ENCODE assay signal across 10 mouse cellular contexts in the genomic region with DNA sequence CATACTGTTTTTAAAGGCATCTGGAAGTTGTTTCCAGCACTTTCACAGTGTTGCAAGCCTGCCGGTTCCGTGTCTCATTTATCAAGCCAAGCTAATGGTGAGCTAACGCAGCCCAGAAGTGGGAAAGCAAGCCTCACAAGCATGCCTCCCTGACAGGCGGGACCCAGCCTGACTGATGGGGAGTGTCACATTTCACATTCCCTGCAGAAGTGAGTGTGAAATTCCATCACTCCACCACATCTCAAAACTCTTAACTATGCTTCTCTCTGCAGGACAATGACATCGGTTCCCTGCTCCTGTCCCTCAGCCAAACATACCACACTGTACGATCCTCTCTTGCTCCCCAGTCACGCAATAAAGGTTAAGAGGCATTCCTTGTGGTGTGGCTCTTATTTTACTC. TPM values are rescaled to one million over a fixed set of nuclear protein-coding genes. Genes with fewer than 3 reads are reported as not detected.
DNase-seq lines count a peak whose midpoint lies in the region; ATAC-seq and TF ChIP-seq lines count a peak whose summit lies in the region.
"Had no signal": no experiment of that assay in that cellular context is flagged by ENCODE, and none has a peak within 500 bp of the region (broad histone marks: within the 10 kb centered on the region; RNA-seq: fewer than 3 reads in every experiment).

No protein-coding gene starts in this region.

- H3K9ac ChIP-seq in heart, embryonic 13.5 days, result peak overlapping the region; percentile 66

- no peak for TF ChIP-seq CTCF in C2C12 (IDR thresholded peaks at IDR 0.05; ENCODE audit: control insufficient read depth, insufficient read depth, insufficient read length)

- 3% methylated on average over 7 of the region's 7 CpGs for WGBS in heart, embryonic 13.5 days

- peak overlapping the region; percentile 62 for H3K4me2 ChIP-seq in heart, embryonic 13.5 days

- no peaks in the 10 kb centered on the region for H3K27me3 ChIP-seq in C2C12 (ENCODE audit: control insufficient read depth, insufficient read depth, insufficient read length)
- no peaks in the 10 kb centered on the region for H3K27me3 ChIP-seq in heart, embryonic 13.5 days (replicated peaks)

- H3K36me3 ChIP-seq in C2C12 (ENCODE audit: control insufficient read depth, insufficient read depth), result no peaks in the 10 kb centered on the region
- no peaks in the 10 kb centered on the region for H3K36me3 ChIP-seq in heart, embryonic 13.5 days

- peak overlapping the region; percentile 92 for H3K27ac ChIP-seq in heart, embryonic 13.5 days (replicated peaks)

- H3K79me2 ChIP-seq in C2C12 (ENCODE audit: control insufficient read depth, insufficient read depth), result no peaks in the 10 kb centered on the region

- peaks cover 60% of the 10 kb centered on the region for H3K4me1 ChIP-seq in heart, embryonic 13.5 days

- no peaks in the 10 kb centered on the region for H3K79me3 ChIP-seq in C2C12 (ENCODE audit: low read depth)

- no peaks in the 10 kb centered on the region for H3K9me3 ChIP-seq in heart, embryonic 13.5 days

- DNase-seq in adipocyte (ENCODE audit: low spot score), result peak; percentile 54
- DNase-seq in lung, adult 18-20 months, result peak; percentile 21 to 52
- no peak for DNase-seq in adrenal gland, postnatal 36 days
- no peak for DNase-seq in layer of hippocampus, postnatal 25 days (ENCODE audit: extremely low spot score in 1 of 2, low spot score in 1 of 2)
- DNase-seq in urinary bladder, adult 18-20 months (ENCODE audit: low spot score in 2 of 2), result no peak
- DNase-seq in cerebellum, postnatal 4 days (ENCODE audit: low spot score in 2 of 2), result no peak
- DNase-seq: liver had no signal

- H3K4me3 ChIP-seq in C2C12 (ENCODE audit: insufficient read depth, poor library complexity, severe bottlenecking), result no peak overlapping the region
- peak overlapping the region; percentile 30 for H3K4me3 ChIP-seq in heart, embryonic 13.5 days

- H3ac ChIP-seq in C2C12 (ENCODE audit: control insufficient read depth, insufficient read length, low read depth), result no peak overlapping the region

- ATAC-seq in heart, embryonic 13.5 days (ENCODE audit: extremely low read depth, insufficient number of reproducible peaks, low FRiP score, low TSS enrichment), result peak; percentile 75; the same call in 1 of the 2 replicates

TF ChIP-seq in C2C12, 6 proteins besides CTCF, POLR2A, EP300 and RAD21:
- TF ChIP-seq MYOD1 (IDR thresholded peaks at IDR 0.05; ENCODE audit: control insufficient read depth, insufficient read length, low read depth), result no peak
- no peak for TF ChIP-seq MYOG (IDR thresholded peaks at IDR 0.05; ENCODE audit: control insufficient read depth, extremely low read depth, insufficient read length)
- TF ChIP-seq USF1 (IDR thresholded peaks at IDR 0.05; ENCODE audit: low read depth), result no peak
- no peak for TF ChIP-seq FOSL1 (IDR thresholded peaks at IDR 0.05; ENCODE audit: insufficient read depth, low read length, poor library complexity, severe bottlenecking)
- peak; percentile 18 for TF ChIP-seq MAX (IDR thresholded peaks at IDR 0.05)
- no peak for TF ChIP-seq CEBPB (IDR thresholded peaks at IDR 0.05; ENCODE audit: low read depth)

RNA-seq across cellular contexts. Expression of gene Fig4, which starts 10.0 kb away (rescaled TPM):
- polyA plus RNA-seq in C2C12 (2012; fragmentation: generic; extraction: Trizol), result 7.8 TPM
- polyA plus RNA-seq in heart, embryonic 13.5 days (2015; fragmentation: Nextera tagmentation; extraction: Ambion mirVana), result 44.0 and 47.2 TPM in 2 replicates
- total RNA-seq in adrenal gland, postnatal 36 days (2021), result 10 to 100 TPM; 16.5 to 21.9 TPM
- 10 to 100 TPM; 34.2 to 35.5 TPM for total RNA-seq in layer of hippocampus, postnatal 25 days (2021)

RNA-seq across cellular contexts. Expression of gene Ak9, which starts 10.8 kb away (rescaled TPM):
- polyA plus RNA-seq in C2C12 (2012; fragmentation: generic; extraction: Trizol), result not detected
- 0.27 and 0.28 TPM in 2 replicates for polyA plus RNA-seq in heart, embryonic 13.5 days (2015; fragmentation: Nextera tagmentation; extraction: Ambion mirVana)
- total RNA-seq in adrenal gland, postnatal 36 days (2021), result not detected
- under 1 TPM; 0.17 to 0.23 TPM for total RNA-seq in layer of hippocampus, postnatal 25 days (2021)
- total RNA-seq: neutrophil, adult 5-6 weeks had no signal

Comparison
In these comparisons a context has a peak if more than half of its experiments do, and no peak if none do; other contexts are left out.
1. DNase-seq: peak in adipocyte (single experiment) and lung, adult 18-20 months (2 of 2); none in adrenal gland, postnatal 36 days (0 of 2), layer of hippocampus, postnatal 25 days (0 of 2), urinary bladder, adult 18-20 months (0 of 2) and cerebellum, postnatal 4 days (0 of 2).